Mouse (Mus musculus) CD8-positive naive resting alpha-beta T cell, adult 2 months (primary cell): ENCODE results near the gene Calm3.

Source experiments
- DNase-seq, 2 experiments: peaks; one replicate each; pipeline ENCODE4 v3.0.0; 2022; ENCODE audit warnings: low read depth in 2 of 2, low spot score in 2 of 2

Gene Calm3

DNA sequence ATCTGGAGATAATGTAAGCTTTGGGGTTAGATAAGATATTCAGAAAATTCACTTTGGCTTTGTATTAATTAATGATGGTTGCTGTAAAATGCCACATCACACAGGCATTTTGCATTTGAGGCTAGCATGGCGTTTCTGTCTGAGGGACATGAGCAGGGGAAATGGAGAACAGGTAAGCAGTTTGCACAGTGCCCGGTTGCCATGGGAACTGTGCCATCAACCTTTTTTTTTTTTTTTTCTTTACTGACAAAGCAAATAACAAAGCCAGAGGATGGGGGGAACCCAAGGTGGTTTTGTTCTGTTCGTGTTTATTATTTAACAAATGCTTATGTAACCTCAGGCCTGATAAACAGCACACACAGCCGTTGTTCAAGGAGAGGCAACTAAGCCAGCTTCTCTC is 18.9 kb upstream of the Calm3 start:
- DNase-seq: no peak

DNA sequence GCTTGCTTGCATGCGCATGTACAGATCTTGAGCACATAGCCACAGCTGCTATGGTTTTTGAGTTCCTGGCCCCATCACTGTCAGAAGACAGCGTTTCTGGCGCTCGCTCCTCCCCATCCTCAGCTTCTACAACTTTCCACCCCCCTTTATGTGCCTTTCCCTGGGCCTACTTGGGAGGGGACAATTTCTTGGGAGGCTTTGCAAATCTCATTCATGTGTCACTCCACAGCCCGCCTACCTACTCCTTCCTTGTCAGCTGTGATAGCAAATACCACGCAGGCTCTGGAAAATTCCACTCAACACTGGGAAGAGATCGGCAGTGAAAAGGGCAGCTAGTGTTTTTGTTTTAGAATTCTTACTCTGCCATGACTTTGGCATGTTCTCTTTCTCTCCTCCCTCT is 16.4 kb upstream of the Calm3 start:
- no peak for DNase-seq

DNA sequence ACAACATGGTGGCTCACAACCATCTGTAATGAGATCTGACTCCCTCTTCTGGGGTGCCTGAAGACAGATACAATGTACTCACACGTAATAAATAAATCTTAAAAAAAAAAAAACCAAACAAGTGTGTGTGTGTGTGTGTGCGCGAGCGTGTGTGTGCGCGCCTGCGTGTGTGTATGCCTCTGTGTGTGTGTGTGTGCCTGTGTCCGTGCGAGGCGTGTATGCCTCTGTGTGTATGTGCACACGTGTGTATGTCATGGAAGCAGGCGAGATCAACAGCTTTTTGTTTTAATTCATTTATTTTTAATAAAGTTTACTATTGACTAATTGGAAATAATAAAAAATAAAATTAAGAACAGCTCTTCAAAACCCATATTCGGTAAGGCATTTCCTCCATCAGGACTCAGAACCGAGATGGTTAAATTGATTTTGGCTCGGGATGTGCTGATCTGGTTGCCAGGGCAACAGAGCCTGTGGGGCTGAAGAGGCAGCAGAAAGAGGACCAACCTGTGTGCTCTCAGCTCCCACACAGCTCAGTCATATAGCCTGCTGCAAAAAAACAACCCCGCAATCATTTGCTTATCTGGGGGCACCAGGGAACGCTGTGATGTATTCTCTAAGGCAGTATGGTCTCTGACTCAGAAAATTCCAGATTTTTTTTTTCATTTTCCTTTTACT is 14.3 kb upstream of the Calm3 start:
- DNase-seq: no peak

DNA sequence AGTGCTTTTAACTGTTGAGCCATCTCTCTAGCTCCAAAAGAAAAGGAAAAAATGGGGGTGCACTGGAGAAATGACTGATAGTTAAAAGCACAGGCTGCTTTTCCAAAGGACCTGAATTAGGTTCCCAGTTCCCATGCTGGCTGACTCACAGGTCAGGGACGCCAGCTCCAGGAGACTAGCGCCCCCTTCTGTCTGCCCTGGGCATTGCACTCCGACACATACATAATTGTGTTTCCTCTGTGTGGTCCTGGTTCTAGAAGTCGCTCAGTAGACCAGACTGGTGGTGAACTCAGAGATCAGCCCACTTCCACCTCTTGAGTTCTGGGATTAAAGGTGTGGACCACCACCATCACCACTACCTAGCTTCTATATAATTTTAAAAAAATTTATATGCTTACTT is 13.4 kb upstream of the Calm3 start:
- no peak for DNase-seq

DNA sequence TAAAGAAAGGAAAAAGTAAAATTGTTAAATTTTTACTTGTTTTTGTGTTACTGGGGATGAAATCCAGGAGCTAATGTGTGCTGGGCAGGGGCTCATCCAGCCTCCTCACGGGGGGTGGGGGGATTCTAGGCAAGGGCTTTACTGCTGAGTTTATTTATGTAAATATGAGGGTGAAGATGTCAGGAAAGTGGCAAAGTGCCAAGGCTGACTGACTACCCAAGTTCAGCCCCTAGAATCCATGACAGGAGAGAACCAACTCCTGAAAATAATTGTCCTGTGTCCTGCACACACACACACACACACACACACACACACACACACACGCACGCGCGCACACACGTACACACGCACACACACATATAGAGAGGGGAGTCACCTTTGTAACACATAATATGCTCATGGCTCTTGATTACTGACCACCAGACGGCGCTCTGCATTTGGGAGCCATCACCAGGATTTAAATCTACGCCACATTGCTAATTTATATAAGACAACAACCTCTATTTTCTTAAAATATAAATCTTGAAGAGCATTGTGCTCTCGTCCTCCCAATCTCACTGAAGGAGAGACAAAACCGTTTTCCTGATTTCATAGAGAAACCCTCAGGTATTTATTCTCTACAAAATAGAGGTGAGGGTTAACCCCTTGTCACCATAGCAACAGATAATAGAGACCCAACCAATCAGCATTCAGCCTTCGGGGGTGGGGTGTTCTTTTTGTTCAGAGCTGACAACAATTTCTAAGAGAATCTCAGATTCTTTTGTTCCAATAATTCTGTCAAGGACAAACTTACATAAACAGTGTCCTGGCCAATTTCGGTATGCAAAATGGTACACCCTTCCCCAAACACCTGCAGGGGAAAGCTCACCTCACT is 9.0 kb upstream of the Calm3 start:
- peak in 1 of 2 experiments; percentile 53 for DNase-seq

DNA sequence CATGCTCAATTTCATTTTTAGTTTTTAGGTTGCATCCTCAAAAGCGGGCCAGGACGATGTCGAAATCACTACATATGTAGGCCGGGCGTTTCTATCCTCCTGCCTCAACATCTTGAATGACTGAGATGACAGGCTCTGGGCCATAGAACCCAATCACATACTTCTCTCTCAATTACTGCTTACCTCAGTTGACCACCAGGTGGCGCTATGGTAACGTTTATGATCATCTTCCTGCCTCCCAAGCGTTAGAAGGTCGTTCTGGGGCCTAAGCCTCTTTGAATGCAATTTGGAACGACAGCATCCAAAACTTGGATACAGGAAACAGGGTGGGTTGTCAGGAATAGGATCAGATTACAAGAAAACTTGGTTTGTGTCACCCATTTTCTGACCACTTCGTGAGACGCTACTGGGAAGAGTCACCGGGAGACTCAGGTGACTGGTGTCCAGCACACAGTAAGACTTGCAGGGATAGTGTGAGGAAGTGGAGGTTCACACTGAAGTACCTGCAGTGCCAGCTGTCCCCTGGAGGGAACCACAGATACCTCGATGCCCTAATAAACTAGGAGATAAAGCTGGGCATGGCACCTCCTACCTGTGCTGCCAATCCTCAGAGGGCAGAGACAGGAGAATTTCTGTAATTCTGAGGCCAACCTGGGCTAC is 8.2 kb upstream of the Calm3 start:
- DNase-seq: peak; percentile 78 to 81

DNA sequence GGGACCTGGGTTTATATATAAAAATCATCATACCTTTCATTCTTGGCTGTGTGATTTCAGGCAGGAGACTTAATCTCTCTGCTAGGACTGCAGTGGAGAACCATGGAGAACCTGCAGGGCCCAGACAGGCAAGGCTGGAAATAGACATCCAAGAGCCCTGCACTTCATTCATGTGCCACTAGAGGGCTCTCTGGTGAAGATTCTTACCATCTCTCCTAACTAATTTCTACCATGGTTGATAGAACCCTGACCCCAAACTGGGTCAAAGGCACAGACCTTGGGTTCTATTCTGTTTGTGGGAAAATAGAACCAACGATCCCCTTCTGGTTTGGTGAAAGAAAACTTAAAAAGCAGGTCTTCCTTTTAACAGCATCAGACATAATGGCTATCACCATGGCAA is 6.9 kb upstream of the Calm3 start:
- DNase-seq: peak; percentile 58 to 77

DNA sequence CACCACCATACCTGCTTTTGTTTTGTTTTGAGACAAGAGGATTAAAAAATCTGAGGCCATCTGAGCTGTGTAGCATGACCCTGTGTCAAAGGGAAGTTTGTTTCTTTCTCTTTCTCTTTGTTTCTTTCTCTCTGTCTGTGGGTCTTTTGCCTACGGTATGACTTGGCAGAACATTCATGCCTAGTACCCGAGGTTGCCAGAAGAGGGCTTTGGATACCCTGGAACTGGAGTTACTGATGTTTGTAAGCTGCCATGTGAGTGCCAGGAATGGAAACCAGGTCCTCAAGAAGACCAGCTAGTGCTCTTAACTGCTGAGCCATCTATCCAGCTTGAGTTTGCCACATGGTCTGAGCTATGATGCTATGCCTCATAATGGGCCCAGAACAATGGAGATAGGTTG is 4.4 kb upstream of the Calm3 start:
- DNase-seq: no peak

DNA sequence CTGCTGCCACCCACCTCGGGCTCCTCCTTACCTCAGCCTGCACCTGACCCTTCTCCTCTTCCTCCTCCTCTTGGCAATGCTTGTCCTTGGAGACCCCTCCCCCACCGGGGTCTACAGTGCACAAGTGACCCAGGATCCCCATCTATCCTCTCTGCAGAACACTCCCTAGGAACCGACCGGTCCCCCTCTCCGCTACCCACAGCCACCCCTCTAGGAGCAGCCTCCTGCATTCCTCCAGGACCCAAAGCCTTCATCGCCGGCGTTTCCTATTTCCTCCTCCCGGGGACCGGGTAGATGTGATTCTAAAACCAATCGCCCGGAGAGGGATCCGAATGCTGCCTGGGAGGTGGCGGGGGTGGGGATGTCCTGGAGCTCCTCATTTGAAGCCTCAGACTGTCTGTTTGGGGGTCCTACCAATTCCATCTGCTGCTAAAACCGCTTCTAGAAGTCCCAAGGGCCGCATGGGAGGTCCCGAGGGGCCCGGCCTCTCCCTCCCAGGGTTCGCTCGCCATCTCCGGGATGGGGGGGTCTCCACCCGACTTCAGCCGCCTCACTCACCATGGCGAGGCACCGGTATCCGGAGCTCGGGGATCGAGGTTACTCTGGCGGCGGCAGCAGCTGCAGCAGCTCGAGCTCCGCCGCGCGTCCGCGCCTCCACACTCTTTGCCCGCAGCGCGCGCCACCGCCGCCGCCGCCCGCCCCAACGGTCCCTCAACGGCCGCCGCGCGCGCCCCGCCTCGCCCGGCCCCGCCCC is 454 bp downstream of the Calm3 start:
- DNase-seq: no peak

DNA sequence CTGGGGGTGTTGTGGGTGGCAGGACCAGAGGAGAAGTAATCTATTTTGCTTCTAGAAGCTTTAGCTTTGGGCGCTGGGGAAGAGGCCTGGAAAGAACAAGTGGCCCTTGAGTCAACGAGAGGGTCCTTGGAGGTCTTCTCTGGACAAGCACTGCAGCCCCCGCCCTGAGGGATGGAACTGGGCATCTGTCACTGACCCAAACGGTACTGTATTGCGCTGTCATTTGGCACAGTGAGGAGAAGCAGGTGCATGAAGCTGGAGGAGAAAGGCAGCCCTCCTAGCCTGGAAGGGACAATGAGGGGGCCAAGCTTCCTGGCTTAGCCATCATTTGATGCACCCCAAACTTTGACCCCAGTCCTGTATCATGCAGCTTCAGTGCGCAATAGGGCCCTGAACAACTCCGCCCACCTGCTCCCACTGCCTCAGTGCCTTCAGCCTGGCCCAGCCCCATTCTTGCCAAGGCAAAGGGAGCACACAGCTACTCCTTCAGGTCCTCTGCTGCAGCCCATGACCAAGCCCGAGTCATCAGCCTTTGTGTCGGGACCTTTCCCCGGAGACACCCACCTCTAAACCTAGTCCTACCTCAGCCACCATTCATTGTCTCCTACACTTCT is 1.4 kb downstream of the Calm3 start:
- no peak for DNase-seq

DNA sequence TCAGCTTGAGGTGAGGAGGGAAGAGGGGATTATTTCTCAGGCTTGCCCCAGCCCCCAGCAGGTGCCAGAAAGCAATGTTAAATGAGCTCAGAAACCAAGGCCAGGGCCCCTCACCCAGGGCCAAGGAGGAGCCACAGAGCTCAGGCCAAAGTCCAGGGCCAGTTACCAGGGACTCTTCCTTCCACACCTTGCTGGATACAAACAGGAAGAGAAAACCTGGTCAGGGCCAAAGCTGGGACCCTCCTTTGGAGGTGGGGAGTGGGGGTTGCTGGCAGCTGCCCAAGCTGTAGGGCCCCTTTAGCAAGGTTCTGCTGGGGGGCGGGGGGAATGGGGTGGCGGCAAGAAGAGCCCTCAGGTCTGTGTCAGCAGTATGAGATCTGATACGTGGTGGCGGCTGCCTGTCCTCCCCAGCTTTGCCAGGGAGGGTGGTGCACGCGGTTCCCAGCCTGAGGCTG is 2.0 kb downstream of the Calm3 start:
- no peak for DNase-seq

DNA sequence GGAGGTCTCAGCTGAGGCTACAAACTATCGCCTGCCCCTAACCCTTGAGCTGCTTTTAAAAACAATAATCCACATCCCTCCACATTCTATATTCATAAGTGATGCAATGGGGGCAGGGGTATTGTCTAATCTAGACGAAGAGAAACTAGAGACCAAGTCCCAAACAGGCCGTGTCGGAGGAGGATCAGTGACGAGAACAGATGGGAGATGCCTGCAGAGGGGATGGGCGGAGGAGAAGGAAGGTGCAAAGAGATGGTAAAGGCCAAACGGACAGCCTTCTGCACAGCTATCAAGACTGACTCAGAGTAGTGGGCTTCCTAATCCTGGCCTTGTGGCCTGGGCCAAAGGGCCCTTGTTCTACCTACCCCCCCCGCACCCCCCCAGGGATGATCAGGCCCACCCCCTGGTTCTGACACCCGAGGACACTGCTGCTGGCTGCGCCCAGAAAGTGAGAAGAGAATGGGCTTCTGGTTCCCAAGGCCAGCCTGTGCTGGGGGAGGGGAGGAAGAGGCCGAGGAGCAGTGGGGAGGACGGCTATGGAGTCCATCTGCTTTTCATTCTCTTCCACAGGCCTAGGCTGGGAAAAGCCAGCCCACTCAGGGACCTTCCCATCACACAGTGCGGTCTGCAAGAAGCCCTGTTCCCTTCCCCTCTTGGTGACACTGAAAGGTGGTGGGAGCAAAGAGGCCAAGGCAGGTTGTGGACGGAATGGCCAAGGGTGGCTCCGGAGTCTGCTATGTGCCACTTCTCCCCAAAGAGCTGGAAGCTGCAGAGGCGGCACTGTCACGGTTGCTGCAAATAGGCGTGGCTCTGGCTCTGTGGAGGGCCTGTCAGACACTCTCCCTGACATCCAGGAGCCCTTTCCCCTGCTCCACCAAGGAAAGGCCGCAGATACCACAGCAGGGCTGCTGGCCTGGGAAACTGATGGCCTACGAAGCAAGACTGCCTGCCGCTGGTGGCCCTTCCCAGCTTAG is 2.8 kb downstream of the Calm3 start:
- no peak for DNase-seq

DNA sequence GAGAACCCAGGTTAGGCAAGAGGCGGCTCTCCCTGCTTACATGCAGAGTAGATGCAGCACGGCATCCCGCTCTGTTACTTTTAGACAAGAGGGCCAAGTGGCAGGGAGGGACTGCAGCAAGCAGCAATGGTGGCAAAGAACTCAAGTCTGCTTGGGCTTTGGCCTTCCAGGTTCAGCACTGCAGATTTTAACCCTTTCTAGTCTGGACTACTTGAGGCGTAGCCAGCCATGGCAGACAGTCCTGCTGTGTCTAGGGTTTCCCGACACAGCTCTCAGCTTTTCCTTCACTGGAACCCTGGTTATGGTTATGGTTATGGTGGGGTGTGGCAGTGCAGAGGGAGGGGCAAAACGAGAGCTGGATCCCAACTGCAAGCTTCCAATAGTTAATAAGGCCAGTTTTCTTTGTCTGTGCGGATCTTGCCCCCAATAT is 3.7 kb downstream of the Calm3 start:
- no peak for DNase-seq

DNA sequence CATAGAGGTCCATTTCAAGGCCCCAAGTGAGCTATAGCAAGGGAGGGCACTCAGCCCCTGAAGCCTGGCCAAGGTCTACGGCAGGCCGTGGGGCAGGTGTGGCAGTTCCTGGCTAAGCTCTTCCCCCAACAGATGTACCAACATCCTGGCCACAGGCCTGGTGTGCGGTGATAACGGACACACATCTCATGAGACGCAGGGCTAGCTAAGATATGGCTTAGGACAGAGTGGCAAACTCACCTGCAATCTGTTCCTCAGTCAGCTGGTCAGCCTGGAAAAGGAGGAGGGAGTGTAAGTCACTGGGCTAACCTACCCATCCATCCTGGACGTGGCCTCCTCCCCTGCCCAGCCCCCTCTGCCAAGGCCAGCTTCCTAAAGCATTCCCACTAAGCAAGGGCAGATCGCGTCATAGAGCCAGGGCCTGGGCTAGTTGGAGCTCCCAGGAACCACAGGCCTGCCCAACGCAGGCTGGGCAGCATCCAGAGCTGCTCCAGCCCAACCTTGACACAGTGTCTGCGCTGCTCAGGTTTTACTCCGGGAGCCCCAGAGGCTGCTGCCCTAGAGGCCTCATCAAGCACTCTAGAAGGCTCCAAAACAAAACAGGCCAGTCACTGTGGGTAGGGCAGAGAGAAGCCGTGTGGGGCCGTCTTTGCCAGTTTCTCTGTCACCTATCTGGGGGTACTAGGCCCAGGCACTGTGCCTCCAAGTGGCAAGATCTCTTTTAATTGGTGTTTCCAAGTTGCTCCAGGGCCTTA is 4.3 kb downstream of the Calm3 start:
- DNase-seq: no peak

DNA sequence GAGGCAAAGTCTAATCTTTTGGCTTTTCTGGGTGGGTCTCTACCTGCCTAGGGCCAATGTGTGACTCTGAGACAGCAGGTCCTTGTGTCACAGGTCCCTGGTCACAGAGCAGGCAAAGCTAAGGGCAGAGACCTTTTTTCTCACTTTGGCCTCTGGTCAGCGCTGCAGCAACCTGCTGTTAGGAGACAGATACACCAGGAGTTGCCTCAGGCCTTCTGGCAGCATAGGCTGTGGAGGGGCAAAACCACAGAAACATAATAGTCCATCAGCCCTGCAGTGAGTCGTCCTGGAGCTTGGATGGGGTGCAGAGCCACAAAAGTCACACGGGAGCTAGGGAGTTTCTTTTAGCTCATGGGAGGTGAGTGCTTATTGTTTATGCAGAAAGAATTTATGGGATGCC is 5.2 kb downstream of the Calm3 start:
- no peak for DNase-seq

DNA sequence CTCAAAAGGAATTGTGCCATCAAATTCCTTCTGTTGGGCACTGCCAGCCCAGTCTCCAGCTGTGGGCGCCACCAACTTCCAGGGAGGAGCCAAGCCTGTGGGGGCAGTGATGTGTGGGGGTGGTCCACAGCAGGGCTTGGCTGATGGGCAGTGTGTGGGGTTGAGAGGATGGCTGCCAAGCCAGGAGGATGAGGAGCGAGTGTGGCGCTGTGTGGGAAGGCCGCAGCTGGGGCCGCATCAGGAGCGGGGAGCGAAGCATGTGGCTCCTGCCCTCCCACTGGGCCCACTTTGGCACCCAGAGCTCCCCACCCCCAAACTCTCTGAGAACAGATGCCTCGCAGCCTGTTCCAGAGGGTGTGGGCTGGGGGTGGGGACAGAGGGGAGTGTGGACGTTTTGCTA is 5.9 kb downstream of the Calm3 start:
- no peak for DNase-seq

DNA sequence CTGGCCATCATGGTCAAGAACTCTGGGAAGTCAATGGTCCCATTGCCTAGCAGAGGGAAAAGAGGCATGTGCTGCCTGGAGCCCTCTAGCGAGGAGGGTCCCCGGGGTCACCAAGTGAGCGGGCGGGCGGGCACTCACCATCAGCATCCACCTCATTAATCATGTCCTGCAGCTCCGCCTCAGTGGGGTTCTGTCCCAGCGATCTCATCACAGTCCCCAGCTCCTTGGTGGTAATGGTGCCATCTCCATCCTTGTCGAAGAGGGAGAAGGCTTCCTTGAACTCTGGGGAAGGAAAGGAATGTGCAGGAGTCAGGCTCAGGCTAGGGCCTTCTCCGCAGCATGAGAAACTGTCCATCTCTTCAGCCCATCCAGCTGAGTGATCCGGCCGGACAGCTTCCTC is 6.5 kb downstream of the Calm3 start:
- no peak for DNase-seq

DNA sequence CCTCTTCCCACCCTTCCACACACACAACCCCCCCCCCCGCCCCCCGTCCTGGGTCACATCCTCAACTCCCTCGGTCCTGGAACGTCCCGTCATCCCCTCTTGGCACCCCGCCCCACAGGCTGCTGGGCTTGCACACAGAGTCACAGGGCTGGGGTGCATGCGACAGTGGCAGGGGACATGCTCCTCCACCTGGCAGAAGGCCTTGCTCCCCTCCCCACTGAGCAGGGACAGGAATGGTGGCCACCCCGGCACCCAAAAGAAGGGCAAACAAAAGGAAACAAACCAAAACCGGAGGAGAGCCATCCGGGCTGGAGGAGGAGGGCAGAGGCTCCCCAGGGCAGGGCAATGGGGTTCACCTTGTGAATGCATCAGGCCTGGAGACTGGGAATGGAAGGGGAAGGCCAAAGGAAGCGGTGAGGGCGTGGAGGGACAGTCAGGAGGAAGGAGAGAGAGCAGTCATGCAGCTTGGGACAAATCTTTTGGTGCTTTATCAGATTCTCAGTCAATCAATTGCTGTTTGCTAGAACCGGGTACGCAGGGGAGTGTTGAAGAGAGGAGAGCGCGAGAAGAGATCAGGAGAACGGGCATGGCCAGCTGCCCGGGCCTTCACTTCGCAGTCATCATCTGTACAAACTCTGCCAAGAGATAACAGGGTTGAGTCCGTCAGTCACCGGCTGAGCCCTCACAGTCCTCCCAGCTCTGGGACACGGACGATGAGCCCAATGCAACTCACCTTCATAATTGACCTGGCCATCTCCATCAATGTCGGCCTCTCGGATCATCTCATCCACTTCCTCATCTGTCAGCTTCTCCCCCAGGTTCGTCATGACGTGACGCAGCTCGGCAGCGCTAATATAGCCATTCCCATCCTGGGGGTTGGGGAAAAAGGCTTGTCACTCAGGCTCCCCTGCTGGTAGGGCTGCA is 7.3 kb downstream of the Calm3 start:
- no peak for DNase-seq
